Mouse (Mus musculus) thymus, adult 2 months (tissue): ENCODE results near the gene Celsr2.

Source experiments
- CTCF ChIP-seq: fragments of 200-500 bp; IDR thresholded peaks from 2 replicates; pipeline ENCODE4 v1.5.1; 2012; ENCODE audit warnings: mild to moderate bottlenecking, control low read depth, low read length, moderate library complexity, borderline replicate concordance; ENCODE audit not compliant: control insufficient read depth, poor library complexity, insufficient read depth; ENCODE audit errors: extremely low read depth
- POLR2A ChIP-seq: fragments of 200-500 bp; IDR thresholded peaks from 2 replicates; pipeline ENCODE4 v1.6.1; 2012; ENCODE audit warnings: mild to moderate bottlenecking, low read length, control low read depth, moderate library complexity; ENCODE audit not compliant: control insufficient read depth, poor library complexity, insufficient read depth; ENCODE audit errors: extremely low read depth

DNA sequence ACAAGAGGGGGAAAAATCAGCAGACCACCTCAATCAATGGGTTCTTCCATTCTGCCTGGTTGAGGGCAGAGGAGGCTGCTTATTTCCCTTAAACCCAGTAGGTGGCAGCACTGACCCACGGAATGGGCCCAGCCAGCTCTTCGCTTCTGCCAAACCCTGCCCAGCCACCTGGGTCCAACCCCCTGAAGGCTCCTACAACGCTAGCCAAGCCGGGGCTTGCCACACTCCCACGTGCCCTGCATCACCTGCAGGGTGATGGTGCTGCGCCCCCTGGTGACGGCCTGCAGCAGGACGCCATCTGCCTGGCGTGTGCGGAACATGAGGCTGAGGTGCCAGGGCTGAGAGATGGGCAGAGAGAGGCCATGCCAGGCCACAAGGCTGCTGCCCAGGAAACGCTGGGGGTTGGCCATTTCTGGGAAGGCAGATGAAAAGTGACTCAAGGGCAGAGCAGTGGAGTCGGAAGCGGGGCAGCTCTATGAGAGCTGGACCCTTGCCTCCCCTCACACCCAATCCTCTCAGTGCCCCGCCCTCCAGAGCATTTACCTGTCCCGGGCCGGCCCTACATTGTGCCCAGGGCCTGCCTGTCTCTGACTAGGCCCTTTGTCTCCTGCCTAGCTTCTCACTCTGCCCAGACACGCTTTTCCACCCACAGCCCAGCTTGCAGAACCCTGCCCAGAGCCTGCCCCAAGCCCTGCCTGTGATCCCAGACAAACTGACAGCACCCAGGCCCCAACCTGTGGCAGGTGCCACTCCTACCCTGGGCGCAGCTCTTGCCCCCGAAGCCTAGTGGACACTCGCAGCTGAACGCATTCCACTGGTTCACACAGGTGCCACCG is 13.4 kb downstream of the Celsr2 start:
- TF ChIP-seq CTCF (peak; percentile 98), POLR2A (0 out of 2 replicates have a peak, but pooled peaks have one; percentile 19)
